Mouse (Mus musculus) G1E (cell line): Measurements from ENCODE around the gene Mllt3.

ENCODE experiments used
- CTCF ChIP-seq: IDR thresholded peaks from 2 replicates; pipeline ENCODE4 v1.5.1; 2012; ENCODE audit warnings: low read depth, low read length, inconsistent platforms, mixed read lengths
- GATA1 ChIP-seq: IDR thresholded peaks from 2 replicates; pipeline ENCODE4 v1.6.1; 2012; ENCODE audit warnings: borderline replicate concordance, low read length, inconsistent platforms, mixed read lengths
- GATA2 ChIP-seq: IDR thresholded peaks from 2 replicates; pipeline ENCODE4 v1.6.1; 2012; ENCODE audit warnings: low read depth, low read length, inconsistent platforms, borderline replicate concordance
- POLR2AphosphoS5 ChIP-seq: IDR thresholded peaks from 2 replicates; pipeline ENCODE4 v1.6.1; 2012; ENCODE audit warnings: low read depth, low read length, inconsistent platforms; ENCODE audit not compliant: insufficient replicate concordance

GRCm38 (mm10) chr4:88078983-88079382 is 45.8 kb upstream of the Mllt3 start:
- TF ChIP-seq CTCF, result no peak
- TF ChIP-seq POLR2AphosphoS5, result no peak
- TF ChIP-seq GATA2, result no peak
- TF ChIP-seq GATA1, result no peak
